Mouse (Mus musculus) liver, adult 2 months (tissue): Measurements from ENCODE around the gene Gpam.

Source experiments
- CTCF ChIP-seq: fragments of 200-500 bp; IDR thresholded peaks from 2 replicates; pipeline ENCODE4 v1.5.1; 2011; ENCODE audit warnings: low read depth, low read length, control low read depth
- POLR2A ChIP-seq: fragments of 200-500 bp; IDR thresholded peaks from 2 replicates; pipeline ENCODE4 v1.6.1; 2011; ENCODE audit warnings: low read length, control low read depth; ENCODE audit not compliant: insufficient read depth; ENCODE audit errors: extremely low read depth

GRCm38 (mm10) chr19:55117059-55117815 is 9.8 kb downstream of the Gpam start:
- TF ChIP-seq POLR2A (no peak), CTCF (no peak)
